Mouse (Mus musculus) left cerebral cortex, postnatal 4 days (tissue): Measurements from ENCODE around the gene Gm10112. TPM values are rescaled to one million over a fixed set of nuclear protein-coding genes. Genes with fewer than 3 reads are reported as not detected.

Source experiments
- DNase-seq: peaks from one replicate; pipeline ENCODE4 v3.0.0-alpha.2; 2022
- intact Hi-C: fragments of 180-260 bp; cut with DNase I; formaldehyde crosslinking; loops from one replicate; pipeline ENCODE4 v1.15.1; 2025
- total RNA-seq, 2 experiments: library from RNA; stranded (reverse); gene quantifications; 2 replicates each; pipeline ENCODE4 v1.2.3; 2021

Gene Gm10112
- not detected for total RNA-seq

GRCm38 (mm10) chrX:111168040-111168439, at the start of gene Gm10112:
TSS of gene Gm10112 (plus strand) at chrX:111168340.
- no peak for DNase-seq
- intact Hi-C loops, result no loop called here

GRCm38 (mm10) chrX:111189574-111189973, 21.4 kb downstream of the Gm10112 start:
- intact Hi-C loops, result no loop called here
- DNase-seq, result no peak

GRCm38 (mm10) chrX:111196376-111196775, 28.2 kb downstream of the Gm10112 start:
- intact Hi-C loops, result loop anchor here (5.0 kb wide), 1 partner anchor 1151 kb away; no protein-coding TSS in a partner anchor

GRCm38 (mm10) chrX:111210225-111210624, 42.1 kb downstream of the Gm10112 start:
- intact Hi-C loops, result no loop called here

More at GRCm38 (mm10) chrX:111196376-111196775, 28.2 kb downstream of the Gm10112 start:
- no peak for DNase-seq

More at GRCm38 (mm10) chrX:111210225-111210624, 42.1 kb downstream of the Gm10112 start:
- peak; percentile 10 for DNase-seq

Other genes starting within 250 kb of the Gm10112 start
- gene Cylc1, start 57.9 kb upstream of the Gm10112 start, total RNA-seq, result not detected